Mouse (Mus musculus) liver, embryonic 18 days (tissue): ENCODE results near the gene Mov10. TPM values are rescaled to one million over a fixed set of nuclear protein-coding genes. Genes with fewer than 3 reads are reported as not detected.

Experiments used
- polyA plus RNA-seq: library from polyadenylated mRNA; depleted of rRNA; stranded (reverse); fragments of >200 nt; gene quantifications from 2 replicates; pipeline ENCODE4 v1.2.3, GENCODE M21; 2012; rRNA removed

Gene Mov10
- 13.6 and 14.7 TPM in 2 replicates for polyA plus RNA-seq

GRCm38 (mm10) chr3:104817991-104818748 lies at the start of gene Mov10:
Mov10 (minus strand) TSS chr3:104818563.

GRCm38 (mm10) chr3:104863786-104864650 lies 45.7 kb upstream of the Mov10 start, which contains the start of the genes St7l and Capza1:
St7l (plus strand) TSS chr3:104864005.
Capza1 (minus strand) TSS chr3:104864505.

GRCm38 (mm10) chr3:104788075-104788474 lies 30.3 kb downstream of the Mov10 start, which contains the start of gene Rhoc:
Rhoc (plus strand) TSS chr3:104788375.

GRCm38 (mm10) chr3:104781471-104781903 lies 36.9 kb downstream of the Mov10 start, which contains the start of gene Fam19a3:
Fam19a3 (minus strand) TSS chr3:104781840.

GRCm38 (mm10) chr3:104780561-104781420 lies 37.6 kb downstream of the Mov10 start, which contains the start of gene Ppm1j:
Ppm1j (plus strand) TSS chr3:104781056.

Other genes with a start within 250 kb of the Mov10 start
- 51.4 and 54.3 TPM in 2 replicates for gene Slc16a1, start 179.9 kb downstream of the Mov10 start, polyA plus RNA-seq
- gene Ppm1j, start 37.5 kb downstream of the Mov10 start, polyA plus RNA-seq, result 0.36 and 0.47 TPM in 2 replicates
- 0.05 and 0.06 TPM in 2 replicates for gene Fam19a3, start 36.7 kb downstream of the Mov10 start, polyA plus RNA-seq
- 25.4 and 26.2 TPM in 2 replicates for gene Rhoc, start 30.2 kb downstream of the Mov10 start, polyA plus RNA-seq
- 5.6 and 7.1 TPM in 2 replicates for gene St7l, start 45.4 kb upstream of the Mov10 start, polyA plus RNA-seq
- gene Capza1, start 45.9 kb upstream of the Mov10 start, polyA plus RNA-seq, result 26.4 and 27.0 TPM in 2 replicates
- gene Wnt2b, start 143.4 kb upstream of the Mov10 start, polyA plus RNA-seq, result 0.07 TPM in 2 replicates
- 0.90 and 1.0 TPM in 2 replicates for gene Cttnbp2nl, start 234.6 kb upstream of the Mov10 start, polyA plus RNA-seq
- gene 4930564D02Rik, start 248.3 kb upstream of the Mov10 start, polyA plus RNA-seq, result not detected in 2 replicates